Mouse (Mus musculus) embryonic facial prominence, embryonic 14.5 days (tissue): ENCODE results near the gene Preb. TPM values are rescaled to one million over a fixed set of nuclear protein-coding genes. Genes with fewer than 3 reads are reported as not detected.

Source experiments
- ATAC-seq: fragments of 200-750 bp; cut with Nextera tagmentation; 2 replicates; pipeline ENCODE4 v1.8.0; 2017; ENCODE audit warnings: low read depth, moderate number of reproducible peaks, moderate TSS enrichment
- DNase-seq: peaks from one replicate; pipeline ENCODE4 v3.0.0-alpha.2; 2015; ENCODE audit warnings: low spot score
- H3K27ac ChIP-seq: fragments of 300-500 bp; sonication (generic); replicated peaks from 2 replicates; pipeline ENCODE4 v1.5.1; 2014; ENCODE audit warnings: low read depth, mild to moderate bottlenecking, low read length, moderate library complexity
- H3K27me3 ChIP-seq: fragments of 300-500 bp; sonication (generic); replicated peaks from 2 replicates; pipeline ENCODE4 v1.6.1; 2014; ENCODE audit warnings: low read length; ENCODE audit not compliant: control insufficient read depth, insufficient read depth
- H3K36me3 ChIP-seq: fragments of 300-500 bp; sonication (generic); 2 replicates; pipeline ENCODE4 v1.6.1; 2014; ENCODE audit warnings: low read length, mixed read lengths; ENCODE audit not compliant: control insufficient read depth, insufficient read depth
- H3K4me1 ChIP-seq: fragments of 300-500 bp; sonication (generic); 2 replicates; pipeline ENCODE4 v1.6.1; 2014; ENCODE audit warnings: antibody characterized with exemption, low read length; ENCODE audit not compliant: control insufficient read depth, insufficient read depth
- H3K4me2 ChIP-seq: fragments of 300-500 bp; sonication (generic); 2 replicates; pipeline ENCODE4 v1.6.1; 2014; ENCODE audit warnings: low read depth, mild to moderate bottlenecking, low read length, moderate library complexity, mixed read lengths
- H3K4me3 ChIP-seq: fragments of 300-500 bp; sonication (generic); 2 replicates; pipeline ENCODE4 v1.5.1; 2014; ENCODE audit warnings: low read depth, mild to moderate bottlenecking, low read length
- H3K9ac ChIP-seq: fragments of 300-500 bp; sonication (generic); 2 replicates; pipeline ENCODE4 v1.6.1; 2014; ENCODE audit warnings: low read depth, mild to moderate bottlenecking, low read length, moderate library complexity, mixed read lengths
- H3K9me3 ChIP-seq: fragments of 300-500 bp; sonication (generic); 2 replicates; pipeline ENCODE4 v1.6.1; 2016; ENCODE audit warnings: low read length; ENCODE audit not compliant: control insufficient read depth
- WGBS: fragments of 180-500 bp; shearing (Covaris S2); extraction: QIAGEN DNeasy Blood & Tissue Kit; methylation state at CpG from one replicate; pipeline ENCODE4 v1.1.7; 2014; 5-methylcytosine and 5-hydroxymethylcytosine counted together
- polyA plus RNA-seq: library from polyadenylated mRNA; unstranded; fragments of >200 nt; fragmentation: Nextera tagmentation; extraction: Ambion mirVana; gene quantifications from 2 replicates; pipeline ENCODE4 v1.2.1, GENCODE M21; 2014

Preb gene
- polyA plus RNA-seq, 1 experiment from 2014 or later = 85.3 TPM

- 85% methylated on average over 4 of the region's 4 CpGs for WGBS
- H3K36me3 ChIP-seq = no peaks in the 10 kb centered on the region
- H3K9ac ChIP-seq = no peak overlapping the region
- DNase-seq (peak; percentile 50), ATAC-seq (0 out of 2 replicates have a peak, but pooled peaks have one; percentile 7)
- no peaks in the 10 kb centered on the region for H3K4me1 ChIP-seq
- H3K27me3 ChIP-seq = no peaks in the 10 kb centered on the region
- no peak overlapping the region for H3K27ac ChIP-seq
- no peak overlapping the region for H3K4me2 ChIP-seq
- no peaks in the 10 kb centered on the region for H3K9me3 ChIP-seq
- no peak overlapping the region for H3K4me3 ChIP-seq
Observed at GRCm38 (mm10) chr5:30931378-30931777, 28.8 kb downstream of the Preb start.

- Histone ChIP-seq H3K4me3 (no peak overlapping the region), H3K27ac (no peak overlapping the region), H3K27me3 (no peaks in the 10 kb centered on the region), H3K4me2 (no peak overlapping the region), H3K36me3 (no peaks in the 10 kb centered on the region), H3K9me3 (no peaks in the 10 kb centered on the region), H3K4me1 (no peaks in the 10 kb centered on the region), H3K9ac (no peak overlapping the region)
- ATAC-seq (peak; percentile 24; the same call in 1 of the 2 replicates), DNase-seq (no peak)
- 93% methylated on average over 5 of the region's 6 CpGs for WGBS
Observed at GRCm38 (mm10) chr5:30930846-30931245, 29.3 kb downstream of the Preb start.

GRCm38 (mm10) chr5:30930121-30930520 is 30.0 kb downstream of the Preb start:
- H3K4me3 ChIP-seq = no peak overlapping the region
- no peak overlapping the region for H3K4me2 ChIP-seq
- no peaks in the 10 kb centered on the region for H3K9me3 ChIP-seq
- H3K4me1 ChIP-seq = no peaks in the 10 kb centered on the region
- WGBS = 38% methylated on average over 4 of the region's 4 CpGs
- no peaks in the 10 kb centered on the region for H3K36me3 ChIP-seq
- no peak overlapping the region for H3K9ac ChIP-seq
- H3K27ac ChIP-seq = no peak overlapping the region
- ATAC-seq = no peak
- no peaks in the 10 kb centered on the region for H3K27me3 ChIP-seq
- DNase-seq = peak; percentile 76

- no peak overlapping the region for H3K27ac ChIP-seq
- 44% methylated on average over 7 of the region's 7 CpGs for WGBS
- H3K36me3 ChIP-seq = no peaks in the 10 kb centered on the region
- H3K9me3 ChIP-seq = no peaks in the 10 kb centered on the region
- ATAC-seq (peak; percentile 58; the same call in 1 of the 2 replicates), DNase-seq (peak; percentile 73)
- no peaks in the 10 kb centered on the region for H3K4me1 ChIP-seq
- no peaks in the 10 kb centered on the region for H3K27me3 ChIP-seq
- no peak overlapping the region for H3K9ac ChIP-seq
- no peak overlapping the region for H3K4me3 ChIP-seq
- peak overlapping the region; percentile 28; the same call in 1 of the 2 replicates for H3K4me2 ChIP-seq
Observed at GRCm38 (mm10) chr5:30927945-30928529, 32.1 kb downstream of the Preb start.

- H3K4me2 ChIP-seq = no peak overlapping the region
- no peak for DNase-seq
- no peak overlapping the region for H3K4me3 ChIP-seq
- no peak for ATAC-seq
- peaks cover under 1% of the 10 kb centered on the region; the same call in 1 of the 2 replicates for H3K36me3 ChIP-seq
- no peaks in the 10 kb centered on the region for H3K27me3 ChIP-seq
- no peak overlapping the region for H3K9ac ChIP-seq
- H3K27ac ChIP-seq = no peak overlapping the region
- WGBS = 72% methylated on average over 2 of the region's 2 CpGs
- H3K9me3 ChIP-seq = no peaks in the 10 kb centered on the region
- H3K4me1 ChIP-seq = peaks cover 11% of the 10 kb centered on the region
Observed at GRCm38 (mm10) chr5:30926073-30926472, 34.1 kb downstream of the Preb start.

- DNase-seq = no peak
- H3K4me2 ChIP-seq = no peak overlapping the region
- WGBS = over 99% methylated on average over 5 of the region's 5 CpGs
- peaks cover 9% of the 10 kb centered on the region for H3K36me3 ChIP-seq
- no peaks in the 10 kb centered on the region for H3K27me3 ChIP-seq
- H3K9ac ChIP-seq = no peak overlapping the region
- ATAC-seq = no peak
- no peak overlapping the region for H3K27ac ChIP-seq
- no peaks in the 10 kb centered on the region for H3K9me3 ChIP-seq
- H3K4me1 ChIP-seq = peaks cover 11% of the 10 kb centered on the region
- H3K4me3 ChIP-seq = no peak overlapping the region
Observed at GRCm38 (mm10) chr5:30925217-30925616, 34.9 kb downstream of the Preb start.

- ATAC-seq (no peak), DNase-seq (no peak)
- WGBS = 76% methylated on average over 8 of the region's 8 CpGs
- H3K27me3 ChIP-seq = no peaks in the 10 kb centered on the region
- peaks cover 11% of the 10 kb centered on the region for H3K4me1 ChIP-seq
- no peak overlapping the region for H3K4me2 ChIP-seq
- peaks cover 15% of the 10 kb centered on the region for H3K36me3 ChIP-seq
- H3K9ac ChIP-seq = no peak overlapping the region
- no peak overlapping the region for H3K4me3 ChIP-seq
- H3K27ac ChIP-seq = no peak overlapping the region
- no peaks in the 10 kb centered on the region for H3K9me3 ChIP-seq
Observed at GRCm38 (mm10) chr5:30924614-30925013, 35.5 kb downstream of the Preb start.

GRCm38 (mm10) chr5:30923119-30923518 is 37.0 kb downstream of the Preb start:
- 90% methylated on average over 6 of the region's 6 CpGs for WGBS
- Histone ChIP-seq H3K4me2 (no peak overlapping the region), H3K36me3 (peaks cover 30% of the 10 kb centered on the region), H3K27me3 (no peaks in the 10 kb centered on the region), H3K9me3 (no peaks in the 10 kb centered on the region), H3K27ac (no peak overlapping the region), H3K4me3 (no peak overlapping the region), H3K4me1 (peaks cover 11% of the 10 kb centered on the region), H3K9ac (no peak overlapping the region)
- DNase-seq = no peak
- ATAC-seq = no peak

GRCm38 (mm10) chr5:30922581-30923041 is 37.5 kb downstream of the Preb start:
- WGBS = 71% methylated on average over 10 of the region's 10 CpGs
- H3K27ac ChIP-seq = 0 out of 2 replicates have a peak overlapping the region, but pooled peaks have one; percentile 83
- H3K9ac ChIP-seq = 0 out of 2 replicates have a peak overlapping the region, but pooled peaks have one; percentile 23
- H3K27me3 ChIP-seq = no peaks in the 10 kb centered on the region
- ATAC-seq = no peak
- H3K4me1 ChIP-seq = peaks cover 11% of the 10 kb centered on the region
- peaks cover 35% of the 10 kb centered on the region for H3K36me3 ChIP-seq
- H3K4me2 ChIP-seq = peak overlapping the region; percentile 70
- no peak overlapping the region for H3K4me3 ChIP-seq
- no peak for DNase-seq
- H3K9me3 ChIP-seq = no peaks in the 10 kb centered on the region
